Mouse (Mus musculus) B cell, adult 2 months (primary cell): Measurements from ENCODE around the gene Atp8a2.

Experiments used
- DNase-seq, 2 experiments: peaks; one replicate each; pipeline ENCODE4 v3.0.0; 2022

The Atp8a2 gene

DNA sequence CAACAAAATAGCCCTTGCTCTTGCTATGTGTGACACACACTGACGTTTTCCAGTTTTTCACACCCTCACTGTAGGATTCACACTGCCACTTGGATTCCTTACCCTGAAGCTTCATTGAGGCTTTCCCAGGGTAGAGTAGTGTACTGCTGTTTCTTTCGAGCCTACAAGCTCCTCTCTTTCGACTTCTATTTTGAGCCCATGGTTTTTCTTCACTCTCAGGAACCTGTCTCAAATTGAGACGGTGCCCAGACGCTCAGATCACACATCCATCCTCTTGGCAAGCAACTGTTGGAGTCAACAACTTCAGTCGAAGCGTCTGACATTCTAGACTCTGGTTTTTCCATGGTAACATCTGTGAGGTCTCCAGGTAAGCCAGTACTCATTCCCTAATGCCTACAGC is at the start of gene Atp8a2:
Gene Atp8a2, minus strand, starts transcription at position 296 of the 400 bp plus-strand sequence.
- DNase-seq = no peak

DNA sequence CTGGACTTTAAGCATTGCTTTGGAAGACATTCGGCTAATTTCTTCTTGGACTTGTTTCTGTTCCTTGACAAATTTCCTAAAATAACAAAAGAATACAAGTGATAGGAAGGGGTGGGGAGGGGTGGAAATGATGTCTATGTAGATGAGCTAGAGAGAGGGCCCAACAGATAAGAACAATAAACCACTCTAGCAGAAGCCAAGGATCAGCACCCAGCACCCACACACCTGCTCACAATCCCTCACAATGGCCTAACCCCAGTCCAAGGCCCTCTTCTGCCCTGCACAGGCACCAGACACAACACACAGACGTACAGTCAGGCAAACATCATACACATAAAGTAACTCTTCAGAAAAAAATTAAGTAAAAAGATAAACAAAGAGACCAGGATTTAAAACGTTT is 41.6 kb upstream of the Atp8a2 start:
- no peak for DNase-seq

- no peak for DNase-seq
These were observed 22.9 kb upstream of the Atp8a2 start for GRCm38 (mm10) chr14:60219886-60220285.

GRCm38 (mm10) chr14:60217616-60218015 is 20.6 kb upstream of the Atp8a2 start:
- no peak for DNase-seq

DNA sequence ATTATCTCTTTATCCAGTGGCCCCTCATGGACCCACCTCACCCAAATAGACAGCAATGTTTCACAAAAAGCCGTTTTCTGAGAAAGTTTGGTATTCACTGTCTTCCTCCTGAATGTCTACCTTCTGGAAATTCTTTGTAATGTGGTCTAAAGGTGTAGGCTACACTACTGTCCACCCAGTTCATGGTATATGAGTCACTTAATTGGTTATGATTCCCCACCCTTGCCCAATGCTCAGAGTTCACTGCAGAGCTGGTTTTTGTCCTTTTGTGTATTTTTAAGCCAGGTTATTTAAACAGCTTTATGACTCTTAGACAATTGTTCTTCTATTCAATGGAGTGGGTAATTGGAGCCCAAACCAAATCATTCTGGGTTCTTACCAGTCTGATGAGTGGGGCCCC is 19.1 kb upstream of the Atp8a2 start:
- DNase-seq = no peak

DNA sequence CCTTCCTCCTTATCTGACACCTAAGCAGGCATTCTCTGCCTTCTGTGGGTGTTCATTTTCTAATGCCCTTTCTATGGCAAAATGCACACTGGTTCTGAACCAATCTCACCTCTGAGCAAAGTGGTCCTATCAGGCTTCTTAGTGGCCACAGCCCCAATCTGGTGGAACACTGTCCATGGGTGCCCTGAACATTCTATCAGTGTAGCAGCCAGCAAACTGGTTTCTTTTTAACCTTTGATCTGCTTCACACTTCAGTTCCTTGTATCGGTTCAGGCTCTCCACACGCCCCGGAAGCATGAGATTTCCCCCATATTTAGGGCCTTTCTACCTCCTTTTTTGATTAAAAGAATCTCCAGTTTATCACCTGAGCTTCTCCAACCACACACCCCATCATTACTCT is 18.0 kb upstream of the Atp8a2 start:
- no peak for DNase-seq

GRCm38 (mm10) chr14:60214040-60214439 is 17.1 kb upstream of the Atp8a2 start:
- DNase-seq = no peak

DNA sequence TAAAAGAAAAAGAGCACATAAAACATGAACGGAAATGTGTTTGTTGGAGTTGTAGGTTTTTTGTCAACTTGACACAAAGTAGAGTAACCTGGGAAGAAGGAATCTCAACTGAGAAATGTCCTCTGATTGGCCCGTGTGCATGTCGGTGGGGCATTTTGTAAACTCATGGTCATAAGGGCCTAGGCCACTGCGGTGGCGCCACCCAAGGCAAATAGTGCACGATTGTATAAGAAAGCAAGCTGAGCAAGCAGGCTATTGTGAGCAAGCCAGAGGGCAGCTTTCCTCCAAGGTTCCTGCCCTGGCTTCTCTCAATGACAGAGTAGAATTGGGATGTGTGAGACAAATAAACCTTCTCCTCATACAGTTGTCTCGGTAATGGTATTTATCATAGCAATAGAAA is 12.2 kb upstream of the Atp8a2 start:
- no peak for DNase-seq

DNA sequence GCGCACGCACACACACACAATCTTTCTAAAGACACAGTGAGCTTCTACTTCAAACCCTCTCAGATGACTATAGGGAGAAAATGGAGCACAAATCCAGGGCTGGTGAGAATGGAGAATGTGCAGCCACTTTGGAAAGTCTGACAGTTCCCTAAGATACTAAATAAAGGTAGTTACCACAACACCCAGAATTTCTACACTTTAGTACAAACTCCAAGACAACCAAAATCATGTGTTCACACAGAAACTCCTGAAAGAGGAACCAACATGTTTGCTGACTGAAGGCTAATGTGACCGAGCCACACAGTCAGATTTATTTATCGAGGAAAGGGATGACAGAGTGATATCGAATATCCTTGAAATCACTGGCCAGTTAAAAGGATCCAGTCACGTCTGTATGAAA is 8.0 kb upstream of the Atp8a2 start:
- no peak for DNase-seq

- no peak for DNase-seq
These were observed 980 bp downstream of the Atp8a2 start for GRCm38 (mm10) chr14:60195999-60196398.

DNA sequence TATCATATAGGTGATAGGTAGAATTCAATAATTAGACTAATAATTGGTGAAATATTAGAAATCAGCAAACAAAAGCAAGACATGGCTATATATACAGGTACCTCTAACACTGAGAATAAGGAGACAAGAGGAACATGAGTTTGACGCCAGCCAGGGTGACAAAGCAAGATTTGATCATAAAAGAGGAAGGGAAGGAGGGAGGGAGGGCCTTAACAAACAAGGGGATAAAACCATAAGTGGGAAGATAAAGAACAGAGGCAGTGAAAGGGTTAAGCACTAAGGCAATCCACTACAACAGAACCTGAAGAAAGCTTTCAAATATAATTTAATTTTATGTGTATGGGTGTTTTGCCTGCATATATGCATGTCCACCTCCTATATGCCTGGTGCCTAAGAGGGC is 2.4 kb downstream of the Atp8a2 start:
- DNase-seq = no peak

DNA sequence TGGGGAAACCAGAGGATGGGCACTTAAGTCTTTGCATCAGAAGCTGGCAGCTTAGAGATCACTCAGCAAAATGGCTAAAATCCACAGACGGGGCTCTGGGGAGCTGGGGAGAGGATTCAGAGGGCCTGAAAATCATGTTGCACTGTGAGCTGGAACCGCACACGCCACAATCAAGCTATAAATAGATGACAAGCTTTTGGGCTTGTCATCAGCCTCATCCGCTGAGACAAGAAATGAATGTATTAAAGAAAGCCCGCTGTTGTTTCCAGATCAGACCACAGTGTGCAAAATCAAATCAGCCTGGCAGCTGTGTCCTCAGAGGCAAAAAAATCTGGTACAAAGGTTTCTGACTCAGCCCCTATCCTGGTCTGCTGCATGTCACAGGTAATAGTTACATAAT is 7.2 kb downstream of the Atp8a2 start:
- no peak for DNase-seq

DNA sequence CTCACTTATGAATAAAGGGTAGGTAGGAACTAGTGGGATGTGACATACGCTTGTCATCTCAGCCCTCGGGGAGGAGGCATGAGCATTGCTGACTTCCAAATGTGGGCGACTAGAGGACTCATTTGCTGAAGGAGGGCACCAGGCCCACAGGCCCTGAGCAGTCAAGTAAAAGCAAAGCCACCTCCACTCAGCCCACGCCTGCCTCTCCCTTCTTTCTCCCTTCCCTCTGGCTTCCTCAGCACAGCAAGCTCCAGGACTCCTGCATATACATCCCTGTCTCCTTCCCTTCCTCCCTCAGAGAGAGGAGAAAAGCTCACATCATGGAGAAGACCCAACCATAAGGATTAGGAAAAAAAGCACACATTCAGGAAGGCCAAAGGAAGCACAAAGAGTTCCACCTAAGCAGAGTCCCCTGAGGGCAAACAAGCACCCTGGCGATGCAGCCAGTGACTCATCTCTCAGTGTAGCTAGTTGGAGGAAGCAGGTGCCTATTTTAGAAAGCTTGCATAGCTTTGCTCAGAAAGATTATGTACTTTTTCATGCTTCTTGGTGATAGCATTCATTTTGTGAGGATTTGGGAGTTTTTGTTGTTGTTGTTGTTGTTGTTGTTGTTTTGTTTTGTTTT is 8.7 kb downstream of the Atp8a2 start:
- no peak for DNase-seq

- DNase-seq = no peak
These were observed 15.7 kb downstream of the Atp8a2 start for GRCm38 (mm10) chr14:60181306-60181705.

GRCm38 (mm10) chr14:60178571-60178955 is 18.4 kb downstream of the Atp8a2 start:
- no peak for DNase-seq

DNA sequence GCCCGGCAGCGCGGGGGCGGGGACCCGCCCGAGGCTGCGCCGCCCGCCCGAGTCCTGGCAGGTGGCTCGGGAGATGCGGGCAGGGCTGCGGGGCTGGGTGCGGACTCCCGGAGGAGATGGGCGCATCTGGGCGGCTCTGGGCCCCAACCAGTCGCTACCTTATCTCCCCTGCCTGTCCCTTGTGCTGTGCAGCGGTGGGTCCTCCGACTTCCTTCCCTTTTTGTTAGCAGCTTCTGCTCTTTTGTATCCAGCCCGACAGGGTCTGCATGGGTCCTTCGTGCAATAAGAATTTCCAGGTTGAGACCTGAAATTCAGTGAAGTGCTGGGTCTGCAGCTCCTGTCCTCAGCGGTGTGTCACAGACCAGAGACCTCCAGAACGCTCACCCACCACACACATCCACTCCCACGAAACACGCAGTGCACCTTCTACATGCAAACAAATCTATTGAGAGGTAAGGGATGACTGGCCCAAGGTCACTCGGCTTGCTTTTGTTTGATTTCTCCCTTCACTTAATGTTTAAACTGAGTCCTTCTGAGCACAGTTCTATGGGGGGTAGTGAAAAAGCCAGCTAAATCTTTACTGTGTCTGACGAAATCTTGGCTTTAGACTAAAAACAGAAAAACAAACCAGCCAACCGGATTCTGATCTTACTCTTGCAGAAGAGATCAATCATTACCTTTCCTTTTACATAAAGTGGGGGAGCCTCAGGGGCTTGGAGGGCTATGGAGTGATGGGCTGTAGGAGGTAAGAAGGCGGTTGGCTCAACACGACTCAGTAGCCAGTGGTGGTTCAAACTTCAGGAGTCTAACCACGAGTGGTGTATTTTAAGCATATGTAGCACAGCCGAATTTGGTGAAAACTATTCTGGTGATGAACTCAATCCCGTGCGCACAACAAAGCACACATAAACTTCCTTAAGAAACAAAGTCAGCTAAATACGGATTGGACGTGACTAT is 19.1 kb downstream of the Atp8a2 start:
- peak in 1 of 2 experiments; percentile 3 for DNase-seq

GRCm38 (mm10) chr14:60176891-60177613 is 19.9 kb downstream of the Atp8a2 start:
- no peak for DNase-seq

DNA sequence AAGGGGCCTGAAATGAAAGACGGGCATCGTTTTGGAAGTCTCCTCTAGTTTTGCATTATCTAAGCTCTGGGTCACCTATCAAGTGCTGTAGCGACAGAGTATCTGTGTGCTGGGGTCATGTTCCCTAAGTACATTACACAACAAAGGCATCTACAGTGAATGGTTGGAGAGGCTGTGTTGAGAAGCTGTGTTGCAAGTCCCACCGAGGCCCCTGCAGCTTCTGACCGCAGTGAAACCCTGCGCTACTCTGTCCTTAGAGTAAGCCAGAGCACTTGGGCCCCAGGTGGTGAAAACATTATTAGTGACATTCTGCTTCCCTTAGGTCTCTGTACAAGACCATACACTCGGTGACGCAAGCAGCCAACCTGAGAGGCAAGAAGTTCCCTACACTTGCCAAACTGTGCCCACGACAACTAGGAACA is 20.5 kb downstream of the Atp8a2 start:
- no peak for DNase-seq

- DNase-seq = no peak
These were observed 24.5 kb downstream of the Atp8a2 start for GRCm38 (mm10) chr14:60172286-60173055.

DNA sequence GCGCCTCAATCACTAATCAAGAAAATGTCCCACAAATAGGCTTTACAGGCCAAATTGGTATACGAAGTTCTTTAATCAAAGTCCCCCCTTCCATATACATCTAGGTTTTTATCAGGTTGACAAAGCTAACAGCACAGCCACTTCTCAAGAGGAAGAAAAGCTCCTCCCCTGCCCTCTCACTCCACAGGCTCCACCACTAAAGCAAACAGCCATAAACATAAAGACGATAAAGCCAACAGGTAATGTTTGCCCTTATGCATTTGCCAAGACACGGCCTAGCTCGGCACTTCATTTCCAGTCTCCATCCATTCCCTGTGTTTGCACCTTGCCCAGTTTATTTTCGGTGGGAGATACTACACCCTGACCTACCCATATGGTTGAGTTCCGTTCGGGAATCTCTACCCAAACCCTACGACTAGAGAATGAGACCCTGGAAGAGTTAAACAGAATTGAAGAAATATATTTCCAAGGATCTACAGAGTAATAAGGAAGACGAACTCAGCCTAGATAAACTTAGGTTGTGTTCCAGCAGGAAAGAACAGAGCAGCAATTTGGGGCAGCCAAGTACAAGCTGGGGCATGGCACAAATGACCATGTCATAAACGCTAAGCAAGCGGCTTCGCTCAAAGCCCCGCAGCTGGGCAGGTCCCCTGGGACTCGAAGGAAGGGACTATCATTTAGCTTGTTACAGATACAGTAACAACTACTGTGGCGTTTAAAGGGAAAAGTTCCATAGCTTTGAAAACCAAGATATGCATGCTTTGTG is 26.0 kb downstream of the Atp8a2 start:
- no peak for DNase-seq

GRCm38 (mm10) chr14:60163367-60163766 is 33.6 kb downstream of the Atp8a2 start:
- DNase-seq = no peak

GRCm38 (mm10) chr14:60152373-60152772 is 44.6 kb downstream of the Atp8a2 start:
- no peak for DNase-seq
